Mouse (Mus musculus) mature B cell (primary cell): ENCODE data around the gene Omt2b.
"Not testable (repeated sequence)": the region's sequence is repeated elsewhere in the genome, so short reads cannot be mapped to it uniquely, and the experiment has no call there.

Experiments
- in situ Hi-C: fragments of 300-500 bp; cut with MboI; formaldehyde crosslinking; loops from 2 replicates; pipeline ENCODE4 v1.14.3; 2019

Omt2b gene

DNA sequence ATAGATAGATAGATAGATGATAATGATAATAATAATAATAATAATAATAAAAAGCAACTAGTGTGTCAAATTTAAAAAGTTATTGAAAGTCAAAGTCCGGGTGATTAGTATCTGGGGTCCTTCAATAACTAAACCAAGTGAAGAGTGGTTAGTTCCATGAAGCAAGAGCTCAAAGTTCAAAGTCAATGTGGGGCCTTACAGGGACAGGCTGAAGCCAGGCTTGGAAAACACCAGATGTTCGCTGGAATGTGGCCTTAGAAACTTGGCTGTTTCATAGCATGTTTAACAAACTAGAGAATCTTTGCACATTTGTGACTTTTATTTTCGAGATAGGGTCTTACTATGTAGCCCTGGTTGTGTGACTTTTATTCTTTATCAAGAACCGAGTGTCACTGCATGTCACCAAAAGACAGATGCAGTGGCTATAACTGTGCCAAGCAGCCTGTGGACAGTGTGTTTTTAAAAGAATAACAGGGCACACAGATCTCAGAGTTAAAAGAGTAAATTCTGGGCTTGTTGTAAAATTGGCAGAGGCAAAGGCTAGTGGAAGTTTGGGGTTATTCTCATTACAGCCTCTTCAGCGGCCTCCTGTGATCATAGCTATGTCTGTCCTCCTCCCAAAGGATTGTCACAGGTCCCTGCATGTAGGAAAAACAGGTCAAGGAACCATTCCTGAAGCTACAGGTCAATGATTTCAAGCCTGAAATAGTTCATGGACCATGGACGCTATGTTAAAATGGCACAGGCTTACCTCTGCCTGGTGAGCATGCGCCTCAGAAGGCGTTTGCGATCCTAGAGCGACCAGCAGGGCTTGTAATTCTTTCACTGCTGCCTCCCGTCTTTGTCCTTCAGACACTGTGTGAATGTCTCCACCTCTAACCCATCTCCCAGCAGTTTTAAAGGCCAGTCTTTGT, 27.5 kb downstream of the Omt2b start:
- in situ Hi-C loops: no loop called here

DNA sequence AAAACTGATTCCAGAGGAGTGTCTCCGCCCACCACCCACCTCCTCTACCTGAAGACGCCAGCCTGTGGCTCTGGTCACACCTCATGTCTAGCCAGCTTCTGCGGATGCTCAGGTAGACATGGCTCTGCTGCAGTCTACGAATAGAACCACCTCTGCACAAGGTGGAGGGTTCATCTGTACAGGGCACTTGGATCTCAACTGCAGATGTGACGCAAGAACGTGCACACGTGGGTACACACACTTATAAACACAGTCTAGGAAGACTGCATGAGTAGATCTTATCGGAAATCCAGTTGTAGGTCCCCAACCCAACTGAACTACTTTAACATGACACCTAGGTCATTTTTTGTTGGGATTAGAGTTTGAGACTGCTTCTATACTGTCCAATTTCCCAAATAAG, 28.2 kb downstream of the Omt2b start, which contains the start of gene Gsta2:
Gene Gsta2 (minus strand): TSS at position 178 of the 400 bp plus-strand sequence.
- in situ Hi-C loops: no loop called here

DNA sequence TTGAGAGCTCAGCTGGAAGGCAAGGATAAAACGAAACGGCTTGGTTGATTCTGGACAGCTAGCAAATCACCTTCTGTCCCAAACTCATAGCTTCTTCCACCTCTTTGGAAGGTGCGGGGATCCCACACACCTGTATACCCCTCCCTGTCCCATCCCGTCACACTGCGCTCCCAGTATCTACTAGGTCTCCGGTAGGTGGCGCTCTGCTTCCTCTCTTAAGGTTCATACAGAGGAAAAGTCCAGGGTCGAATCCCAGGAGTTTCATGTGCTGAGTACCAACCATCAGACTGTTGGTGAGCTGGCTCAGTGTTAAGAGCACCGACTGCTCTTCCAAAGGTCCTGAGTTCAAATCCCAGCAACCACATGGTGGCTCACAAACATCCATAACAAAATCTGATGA, 30.7 kb downstream of the Omt2b start:
- in situ Hi-C loops: no loop called here

DNA sequence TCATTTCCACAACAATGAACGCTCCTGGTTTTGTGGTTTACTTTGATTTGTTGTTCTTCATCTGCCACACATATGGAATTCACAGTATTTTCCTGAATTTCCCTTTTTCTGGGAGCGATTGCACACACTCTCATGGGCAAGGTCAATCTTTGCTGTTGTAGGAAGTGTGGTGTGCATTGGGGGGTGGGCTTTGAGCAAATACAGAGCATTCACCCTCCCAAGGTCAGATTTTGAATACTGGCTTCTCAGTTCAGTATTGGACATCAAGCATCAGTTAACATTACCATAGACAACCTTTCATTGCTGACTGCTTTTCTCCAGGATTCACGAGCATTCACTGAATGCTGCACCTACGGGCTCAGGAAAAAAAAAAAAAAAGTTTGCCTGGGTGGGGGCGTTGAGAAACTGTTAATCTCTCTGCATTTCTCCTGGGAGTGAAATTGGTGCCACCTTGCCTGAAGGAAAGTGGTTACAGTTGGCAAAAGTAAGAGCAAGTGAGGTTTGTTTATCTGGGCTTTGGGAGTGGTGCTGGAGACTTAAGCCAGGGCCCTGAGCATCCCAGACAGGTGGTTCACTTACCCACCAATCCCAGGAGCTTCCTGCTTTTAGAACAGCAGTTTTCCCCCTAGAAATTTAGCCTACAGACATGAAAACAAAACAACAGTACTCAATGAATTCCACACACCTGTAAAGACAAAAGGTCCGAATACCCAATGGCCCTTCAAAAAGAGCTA, 32.5 kb downstream of the Omt2b start:
- in situ Hi-C loops: no loop called here

DNA sequence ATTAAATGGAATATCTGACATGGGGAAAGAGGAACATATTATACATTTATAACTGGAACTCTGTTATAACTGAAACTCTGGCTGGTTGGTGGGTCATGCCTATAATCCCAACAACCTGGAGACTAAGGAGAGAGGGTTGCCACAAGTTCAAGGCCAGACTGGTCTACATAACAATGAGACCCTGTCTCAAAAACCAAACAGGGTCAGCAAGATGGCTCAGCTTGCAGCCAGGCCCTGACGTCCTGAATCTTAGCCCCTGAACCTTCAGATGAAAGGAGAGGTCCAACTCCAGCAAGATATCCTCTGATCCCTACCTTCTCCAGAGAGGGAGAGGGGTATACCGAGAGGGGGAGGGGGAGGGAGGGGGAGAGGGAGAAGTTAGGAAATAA, 33.1 kb downstream of the Omt2b start:
- in situ Hi-C loops: no loop called here

DNA sequence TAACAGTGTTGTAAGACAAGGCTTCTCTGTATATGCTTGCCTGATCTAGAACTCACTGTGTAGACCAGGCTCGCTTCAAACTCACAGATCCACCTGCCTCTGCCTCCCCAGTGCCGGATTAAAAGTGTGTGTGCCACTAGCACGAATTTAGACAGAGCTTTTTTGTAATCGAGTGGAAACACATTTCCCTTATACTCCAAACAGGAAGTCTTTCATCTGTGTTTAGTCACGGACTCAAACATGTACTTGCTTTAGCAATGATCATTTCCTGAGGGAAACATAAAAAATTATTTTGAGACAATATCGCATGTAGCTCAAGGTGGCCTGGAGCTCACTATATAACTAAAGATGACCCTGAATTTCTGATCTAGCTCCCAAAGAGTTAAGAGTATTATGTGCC, 36.0 kb downstream of the Omt2b start:
- in situ Hi-C loops: no loop called here

DNA sequence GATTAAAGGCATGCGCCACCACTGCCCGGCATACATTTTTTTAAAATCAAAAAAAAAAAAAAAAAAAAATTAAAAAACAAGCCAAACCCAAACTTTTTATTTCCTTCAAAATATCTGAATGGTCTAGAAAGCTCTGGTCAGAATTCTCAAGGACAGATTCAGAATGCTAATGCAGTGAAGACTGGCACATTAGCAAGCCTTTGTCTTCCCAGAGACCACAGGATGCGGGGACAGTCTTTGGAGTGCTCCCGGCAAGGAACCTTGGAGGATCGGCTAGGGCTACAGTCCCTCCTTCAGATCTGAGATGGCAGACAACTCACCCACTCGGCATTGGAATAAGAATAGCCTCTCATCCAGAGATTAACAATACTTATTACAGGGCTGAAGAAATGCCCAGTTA, 37.3 kb downstream of the Omt2b start:
- in situ Hi-C loops: no loop called here

DNA sequence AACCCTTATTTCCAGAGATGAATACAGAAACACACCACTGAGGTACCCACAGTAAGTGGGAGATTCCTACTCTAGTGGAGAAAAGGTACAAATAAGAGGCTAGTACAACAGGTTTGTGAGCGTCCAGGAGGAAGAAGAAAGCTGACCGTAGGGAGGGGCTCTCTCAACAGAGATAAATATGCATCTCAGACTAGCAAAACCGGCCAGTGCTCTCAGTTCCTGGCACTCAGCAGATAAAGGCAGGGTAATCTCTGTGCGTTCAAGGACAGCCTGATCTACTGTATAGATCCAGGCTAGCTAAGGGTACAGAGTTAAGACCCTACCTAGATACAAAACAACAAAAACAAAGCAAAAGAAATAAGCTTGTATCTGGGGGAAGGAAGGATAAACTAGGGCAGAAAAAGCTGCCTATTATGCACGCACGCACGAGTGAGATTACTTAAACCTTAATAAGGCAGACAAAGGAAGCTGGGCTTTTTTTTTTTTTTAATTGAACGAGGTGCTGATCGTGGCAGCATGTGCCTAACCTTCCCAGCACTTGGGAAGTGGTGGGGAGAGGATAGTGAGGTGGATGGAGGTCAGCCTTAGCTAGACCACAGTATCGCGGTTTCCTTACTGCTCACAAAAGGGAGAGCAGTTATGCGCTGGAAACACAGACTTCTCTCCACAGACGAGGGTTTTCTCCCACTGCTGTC, 38.6 kb downstream of the Omt2b start:
- in situ Hi-C loops: no loop called here

DNA sequence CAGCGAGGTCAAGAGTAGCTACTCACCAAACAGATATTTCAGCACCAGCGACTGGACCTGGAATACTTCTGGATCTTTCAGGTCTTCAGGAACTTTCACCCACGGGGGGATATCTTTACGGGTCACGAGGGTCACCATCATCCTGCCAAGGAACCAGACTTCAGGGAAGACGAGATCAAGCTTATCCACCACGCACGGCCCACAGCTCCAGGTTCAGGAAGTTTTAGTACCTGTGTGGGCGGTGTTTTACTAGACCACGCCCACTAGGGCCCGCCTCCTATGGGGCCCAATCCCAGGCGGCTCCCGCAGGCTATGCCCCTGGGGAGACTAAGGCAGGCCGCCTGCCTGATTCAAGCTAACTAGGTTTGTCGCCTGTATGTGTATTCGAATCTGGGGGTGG, 40.6 kb downstream of the Omt2b start, which contains the start of gene Dppa5a:
Gene Dppa5a (minus strand): TSS at position 219 of the 400 bp plus-strand sequence.
- in situ Hi-C loops: not testable (repeated sequence)

DNA sequence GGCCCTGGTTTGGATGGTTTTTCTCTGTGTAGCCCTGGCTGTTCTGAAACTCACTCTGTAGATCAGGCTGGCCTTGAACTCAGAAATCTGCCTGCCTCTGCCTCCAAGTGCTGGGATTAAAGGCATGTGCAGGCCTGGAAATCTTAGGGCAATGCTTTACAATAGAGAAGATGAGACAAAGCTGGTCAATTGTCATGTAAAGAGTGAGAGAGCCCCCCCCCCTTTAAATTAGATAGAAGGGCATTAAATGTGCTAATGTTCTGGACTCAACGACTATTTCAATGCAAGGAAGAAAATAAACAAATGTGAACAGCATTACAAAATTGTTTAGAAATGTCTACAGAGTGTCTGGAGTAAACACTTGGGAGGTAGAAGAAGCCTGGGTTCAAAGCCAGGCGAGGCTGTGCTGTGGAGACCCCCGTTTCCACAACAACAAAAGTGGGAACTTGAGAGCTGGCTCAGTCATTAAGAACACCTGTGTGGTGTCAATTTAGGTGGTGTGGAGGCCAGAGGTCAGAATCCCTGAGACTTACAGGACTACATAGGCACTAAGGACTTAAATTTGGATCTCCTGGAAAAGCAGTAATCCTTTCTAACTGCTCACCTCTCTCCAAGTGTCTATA, 41.4 kb downstream of the Omt2b start:
- in situ Hi-C loops: no loop called here

DNA sequence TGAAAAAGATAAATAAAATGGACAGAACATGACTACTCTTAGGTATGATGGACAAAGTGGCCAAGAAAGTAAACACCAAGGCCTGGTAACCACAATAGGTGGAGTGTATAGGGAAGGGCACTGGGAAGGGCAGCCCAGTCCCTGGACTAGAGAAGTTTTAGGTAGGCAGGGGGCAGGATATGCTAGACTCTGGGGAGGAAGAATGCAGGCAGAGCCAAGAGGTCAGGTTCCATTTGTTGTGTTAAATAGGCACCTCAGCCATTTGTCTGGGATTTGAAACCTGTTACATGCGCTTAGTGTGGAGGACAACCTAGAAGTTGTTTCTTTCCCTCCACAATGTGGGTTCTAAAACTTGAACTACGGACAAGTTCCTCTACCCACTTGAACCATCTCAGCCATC, 42.0 kb downstream of the Omt2b start:
- in situ Hi-C loops: no loop called here

DNA sequence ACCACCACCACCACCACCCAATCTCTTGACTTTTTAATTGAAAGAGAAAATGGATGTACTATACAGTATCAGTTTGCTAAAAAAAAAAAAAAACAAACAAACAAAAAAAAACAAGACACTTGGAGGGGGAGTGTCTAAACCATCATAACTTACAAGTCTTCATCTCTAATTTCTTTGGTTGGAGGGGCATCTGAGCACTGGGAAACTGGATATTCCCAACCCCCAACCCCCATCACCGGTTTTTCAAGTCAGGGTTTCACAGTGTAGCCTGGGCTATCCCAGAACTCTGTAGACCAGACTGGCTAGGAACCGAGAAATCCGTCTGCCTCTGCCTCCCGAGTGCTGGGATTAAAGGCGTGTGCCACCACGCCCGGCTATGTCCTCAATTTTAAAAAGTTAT, 42.4 kb downstream of the Omt2b start:
- in situ Hi-C loops: no loop called here

DNA sequence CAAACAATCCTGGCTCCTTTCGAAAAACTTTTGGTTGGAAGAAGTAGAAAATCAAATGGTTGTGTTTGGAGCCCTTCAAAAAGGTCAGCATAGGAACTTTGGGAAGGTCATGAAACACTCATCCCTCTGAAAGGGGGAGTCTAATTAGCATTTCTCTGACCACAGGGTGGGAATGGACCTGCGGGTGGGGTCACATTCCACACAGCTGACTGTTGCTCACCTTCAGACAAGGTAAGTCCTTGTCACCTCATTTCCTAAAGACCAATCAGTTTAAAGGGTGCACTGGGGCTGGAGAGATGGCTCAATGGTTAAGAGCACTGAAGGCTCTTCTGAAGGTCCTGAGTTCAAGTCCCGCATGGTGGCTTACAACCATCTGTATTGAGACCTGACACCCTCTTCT, 44.1 kb downstream of the Omt2b start:
- in situ Hi-C loops: no loop called here

DNA sequence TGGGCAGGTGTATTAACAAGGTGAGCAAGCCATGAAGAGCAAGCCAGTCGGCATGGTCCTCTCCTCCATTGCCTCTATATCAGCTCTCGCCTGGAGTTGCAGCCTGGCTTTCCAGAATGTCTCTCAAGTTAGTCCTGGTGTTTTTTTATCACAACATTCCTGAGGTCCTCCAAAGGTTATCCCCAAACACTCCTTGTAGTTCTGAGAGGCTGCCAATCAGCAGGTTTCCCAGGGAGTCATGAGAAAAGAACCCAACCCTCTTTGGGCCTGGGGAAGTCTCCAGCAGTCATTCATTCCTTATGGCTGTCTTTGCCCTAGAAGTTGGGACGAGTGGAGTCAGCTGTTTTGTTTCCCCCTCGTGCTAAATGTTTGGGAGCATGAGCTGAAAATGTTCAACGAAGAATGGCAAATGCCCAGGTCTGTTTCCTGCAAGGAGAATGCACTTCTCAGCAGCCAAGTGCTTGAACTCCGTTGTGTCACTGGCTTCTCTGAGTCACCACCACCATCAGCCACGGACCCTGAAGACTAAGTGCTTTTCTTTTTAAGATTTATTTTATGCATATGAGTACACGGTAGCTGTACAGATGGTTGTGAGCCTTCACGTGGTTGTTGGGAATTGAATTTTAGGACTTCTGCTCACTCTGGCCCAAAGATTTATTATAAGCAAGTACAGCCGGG, 45.6 kb downstream of the Omt2b start:
- in situ Hi-C loops: no loop called here

DNA sequence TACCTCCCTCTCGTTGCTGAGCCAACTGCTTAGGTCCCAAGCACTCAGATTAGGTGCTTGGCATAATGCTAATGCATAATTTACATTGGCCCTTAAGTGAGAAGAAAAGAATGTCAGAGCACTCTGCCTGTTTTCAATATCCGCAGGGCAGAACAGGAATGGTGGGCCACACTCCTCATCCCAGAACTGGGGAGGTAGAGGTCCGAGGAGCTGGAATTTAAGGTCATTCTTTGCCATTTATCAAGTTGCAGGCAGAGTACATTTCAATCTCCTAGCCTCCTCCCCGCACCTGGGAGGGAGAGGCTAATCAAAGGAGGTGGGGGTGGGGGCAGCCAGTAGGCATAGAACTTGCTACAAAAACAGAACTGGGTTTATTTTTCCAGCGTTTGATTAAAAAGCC, 47.0 kb downstream of the Omt2b start:
- in situ Hi-C loops: no loop called here

DNA sequence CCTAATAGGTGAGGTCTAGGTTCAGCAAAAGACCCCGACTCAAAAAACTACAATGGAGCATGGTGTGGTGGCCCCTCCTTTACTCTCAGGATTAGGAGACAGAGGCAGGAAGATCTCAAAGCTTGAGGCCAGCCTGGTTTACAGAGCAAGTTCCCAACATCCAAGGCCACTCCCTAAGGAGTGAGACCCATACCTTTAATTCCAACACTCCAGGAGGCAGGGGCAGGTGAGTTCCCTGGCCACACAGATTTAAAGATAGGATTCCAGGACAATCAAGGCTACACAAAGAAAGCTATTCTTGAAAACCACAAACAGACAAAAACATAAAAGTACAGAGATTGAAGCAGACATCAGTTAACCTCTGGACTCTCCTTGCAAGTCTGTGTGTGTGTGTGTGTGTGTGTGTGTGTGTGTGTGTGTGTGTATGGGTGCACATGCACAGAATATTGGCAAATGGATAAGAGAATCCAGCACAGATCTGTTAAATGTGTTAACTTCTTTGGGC, 47.5 kb downstream of the Omt2b start:
- in situ Hi-C loops: no loop called here

DNA sequence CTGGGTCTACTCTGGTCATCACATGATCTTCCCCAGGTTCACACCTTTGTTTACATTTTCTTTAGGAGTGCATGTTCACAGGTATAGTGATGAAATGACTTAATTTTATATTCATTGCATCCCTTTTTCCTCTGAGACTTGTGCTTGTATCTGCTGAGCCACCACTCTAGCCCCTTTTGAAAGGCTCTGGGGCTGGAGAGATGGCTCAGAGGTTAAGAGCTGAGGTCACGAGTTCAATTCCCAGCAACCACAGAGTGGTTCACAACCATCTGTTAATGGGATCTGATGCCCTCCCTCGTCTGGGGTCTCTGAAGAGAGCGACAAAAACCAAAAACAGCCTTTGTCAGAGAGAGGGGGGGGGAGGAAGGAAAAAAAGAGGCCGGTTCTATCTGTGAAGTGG, 48.1 kb downstream of the Omt2b start:
- in situ Hi-C loops: no loop called here

DNA sequence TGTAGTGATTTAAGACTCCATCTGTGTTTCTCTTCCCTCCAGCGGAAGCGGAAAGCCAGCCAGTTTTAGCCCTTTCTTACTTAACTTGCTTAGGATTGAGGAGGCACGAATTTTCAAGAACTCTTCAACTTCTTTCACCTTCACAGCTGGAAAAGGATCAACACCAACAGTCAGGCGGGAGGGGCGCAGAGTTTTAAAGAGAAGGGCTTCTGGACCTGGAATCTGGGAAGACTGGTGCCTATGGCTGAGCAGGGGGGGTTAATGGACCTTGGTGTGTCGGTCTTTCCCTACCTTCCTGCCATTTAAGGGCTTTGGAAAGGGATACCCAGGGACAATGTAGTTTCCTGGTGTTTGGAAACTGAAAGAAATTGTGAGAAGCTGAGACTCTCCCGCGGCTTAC, 50.2 kb downstream of the Omt2b start:
- in situ Hi-C loops: no loop called here

DNA sequence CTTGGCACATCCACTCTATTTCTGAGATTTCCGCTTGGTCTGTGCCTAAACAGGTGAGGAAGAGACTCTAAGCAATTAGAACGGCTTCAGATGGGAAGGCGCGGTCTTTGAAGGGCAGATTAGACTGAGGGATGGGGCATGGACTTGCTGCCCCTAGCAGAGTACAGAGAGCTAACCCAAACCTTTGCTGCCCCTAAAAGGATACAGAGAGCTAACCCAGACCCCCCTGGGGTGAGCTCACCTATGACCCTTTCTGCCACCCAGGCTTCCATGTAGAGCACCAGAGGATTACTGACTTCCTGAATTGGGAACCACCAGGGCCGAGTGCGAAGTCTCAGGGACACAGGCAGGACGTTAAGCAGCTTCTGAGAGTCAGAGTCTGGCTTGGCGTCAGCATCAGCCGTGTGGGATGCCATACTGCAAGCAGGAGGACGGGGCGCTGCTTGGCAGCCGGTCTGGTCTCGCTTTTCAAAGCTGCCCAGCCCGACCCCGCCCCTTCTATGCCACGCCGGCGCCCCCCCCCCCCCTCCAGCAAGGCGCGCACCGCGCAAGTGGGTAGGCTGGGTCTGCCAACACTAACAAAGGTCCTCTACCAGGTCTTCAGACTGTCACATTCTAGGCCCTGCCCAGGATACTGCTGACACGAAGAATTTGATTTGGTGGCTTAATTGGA, 50.9 kb downstream of the Omt2b start, which contains the start of gene Ooep:
Gene Ooep (minus strand): TSS at position 613 of the 673 bp plus-strand sequence.
- in situ Hi-C loops: no loop called here
